Mouse (Mus musculus): ENCODE data around the gene Xpnpep1.

- TF ChIP-seq CTCF (conservative IDR thresholded peaks at IDR 0.05; ENCODE audit: low read length) (no peak), POU5F1 (IDR thresholded peaks at IDR 0.05; ENCODE audit: borderline replicate concordance, low read length) (no peak), NANOG (IDR thresholded peaks at IDR 0.05; ENCODE audit: borderline replicate concordance, low read length) (no peak)
Measured at GRCm38 (mm10) chr19:53070870-53071269, 30.9 kb upstream of the Xpnpep1 start.

Data from E14TG2a.4 (cell line).